Mouse (Mus musculus): ENCODE measurements around the gene Atf6b. TPM values are rescaled to one million over a fixed set of nuclear protein-coding genes. Genes with fewer than 3 reads are reported as not detected.

Atf6b gene
- polyA plus RNA-seq, 1 experiment from 2014 or later, result 103 TPM

GRCm38 (mm10) chr17:34643944-34644343, 3.0 kb upstream of the Atf6b start:
- Histone ChIP-seq H3K4me1 (peaks cover 51% of the 10 kb centered on the region), H3K27ac (replicated peaks) (peak overlapping the region; percentile 66; the same call in 1 of the 2 replicates)
- WGBS, result 87% methylated on average over 10 of the region's 10 CpGs

DNA sequence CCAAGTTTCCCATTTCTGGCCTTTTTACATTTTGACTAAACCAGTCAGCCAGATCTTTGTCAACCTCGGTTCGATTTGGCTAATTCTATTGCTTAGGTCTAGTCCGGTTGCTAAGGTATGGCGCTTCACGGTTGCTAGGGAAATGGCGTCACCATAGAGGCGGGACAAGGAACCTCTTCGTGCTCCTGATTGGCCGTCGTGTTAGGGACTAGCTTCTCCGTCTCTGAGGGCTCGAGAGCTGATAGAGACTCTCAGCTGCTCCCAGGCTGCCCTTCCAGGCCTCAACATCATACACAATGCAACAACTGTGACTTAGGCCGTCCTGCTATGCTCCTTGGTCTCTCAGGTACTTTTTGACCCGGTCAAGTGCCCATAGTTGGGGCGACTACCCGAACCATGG, 2.3 kb upstream of the Atf6b start, which contains the start of gene Fkbpl:
Fkbpl (plus strand) TSS at position 157 of the 400 bp plus-strand sequence.
- peaks cover 21% of the 10 kb centered on the region for H3K36me3 ChIP-seq (replicated peaks)
- H3K4me1 ChIP-seq, result peaks cover 53% of the 10 kb centered on the region
- WGBS, result under 1% methylated on average over 16 of the region's 16 CpGs
- peak; percentile 93 for DNase-seq (ENCODE audit: low spot score)
- peak within 1 kb of the TSS; percentile 99 for H3K4me3 ChIP-seq
- H3K9me3 ChIP-seq, result no peaks in the 10 kb centered on the region
- H3K27ac ChIP-seq (replicated peaks), result peak within 1 kb of the TSS; percentile 83
- H3K27me3 ChIP-seq (replicated peaks; ENCODE audit: low read depth, poor library complexity, severe bottlenecking), result no peaks in the 10 kb centered on the region

More at GRCm38 (mm10) chr17:34643944-34644343, 3.0 kb upstream of the Atf6b start:
- H3K4me3 ChIP-seq, result no peak overlapping the region
- H3K36me3 ChIP-seq (replicated peaks), result peaks cover 14% of the 10 kb centered on the region
- no peaks in the 10 kb centered on the region for H3K9me3 ChIP-seq
- no peak for DNase-seq (ENCODE audit: low spot score)
- no peaks in the 10 kb centered on the region for H3K27me3 ChIP-seq (replicated peaks; ENCODE audit: low read depth, poor library complexity, severe bottlenecking)

DNA sequence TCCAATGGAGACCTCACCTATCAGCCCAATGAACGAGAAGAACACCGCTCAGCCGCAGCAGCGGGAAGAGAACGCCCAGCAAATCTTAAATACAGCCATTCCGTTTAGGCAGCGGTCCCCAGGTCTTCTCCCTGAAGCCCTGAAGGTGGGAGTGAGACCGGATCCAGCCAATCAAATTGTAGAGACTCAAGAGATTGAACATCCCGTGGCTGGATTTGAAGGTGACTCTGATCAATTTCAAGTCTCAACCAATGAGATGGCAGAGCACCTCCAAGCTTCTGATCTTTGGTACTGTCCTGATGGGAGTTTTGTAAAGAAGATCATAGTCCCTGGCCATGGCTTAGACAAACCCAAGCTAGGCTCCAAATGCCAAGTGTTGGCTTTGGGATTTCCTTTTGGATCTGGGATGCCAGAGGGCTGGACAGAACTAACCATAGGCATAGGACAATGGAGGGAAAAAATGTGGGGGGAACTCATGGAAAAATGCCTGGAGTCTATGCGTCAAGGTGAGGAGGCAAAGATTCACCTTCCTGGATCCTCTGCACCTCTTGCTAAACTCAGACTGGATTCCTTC, 1.6 kb upstream of the Atf6b start:
- Histone ChIP-seq H3K27me3 (replicated peaks; ENCODE audit: low read depth, poor library complexity, severe bottlenecking) (no peaks in the 10 kb centered on the region), H3K36me3 (replicated peaks) (peaks cover 28% of the 10 kb centered on the region), H3K9me3 (no peaks in the 10 kb centered on the region), H3K4me1 (peaks cover 52% of the 10 kb centered on the region), H3K4me3 (peak overlapping the region; percentile 99), H3K27ac (replicated peaks) (peak overlapping the region; percentile 83)
- no peak for DNase-seq (ENCODE audit: low spot score)
- 47% methylated on average over 10 of the region's 10 CpGs for WGBS

DNA sequence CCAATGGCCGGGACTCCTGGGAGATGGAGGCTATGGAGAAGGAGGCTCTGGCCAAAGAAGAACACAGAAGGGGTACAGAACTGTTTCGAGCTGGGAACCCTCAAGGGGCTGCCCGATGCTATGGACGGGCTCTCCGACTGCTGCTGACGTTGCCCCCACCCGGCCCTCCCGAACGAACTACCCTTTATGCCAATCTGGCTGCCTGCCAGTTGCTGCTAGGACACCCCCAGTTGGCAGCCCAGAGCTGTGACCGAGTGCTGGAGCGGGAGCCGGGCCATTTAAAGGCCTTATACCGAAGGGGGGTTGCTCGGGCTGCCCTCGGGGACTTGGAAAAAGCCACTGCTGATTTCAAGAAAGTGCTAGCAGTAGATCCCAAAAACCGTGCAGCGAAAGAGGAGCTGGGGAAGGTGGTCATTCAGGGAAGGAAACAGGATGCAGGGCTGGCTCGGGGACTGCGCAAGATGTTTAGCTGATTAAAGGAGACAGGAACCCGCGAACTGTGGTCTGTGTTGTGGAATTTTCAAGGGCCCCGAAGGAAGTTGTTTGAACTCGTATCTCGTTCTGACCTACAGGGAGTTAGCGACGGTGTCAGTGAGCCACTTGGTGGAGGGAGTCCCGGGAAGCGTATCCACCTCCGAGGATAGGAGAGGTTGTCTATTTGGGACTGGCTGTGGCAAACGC, 975 bp upstream of the Atf6b start:
- 92% methylated on average over 30 of the region's 30 CpGs for WGBS
- peak overlapping the region; percentile 99 for H3K4me3 ChIP-seq

DNA sequence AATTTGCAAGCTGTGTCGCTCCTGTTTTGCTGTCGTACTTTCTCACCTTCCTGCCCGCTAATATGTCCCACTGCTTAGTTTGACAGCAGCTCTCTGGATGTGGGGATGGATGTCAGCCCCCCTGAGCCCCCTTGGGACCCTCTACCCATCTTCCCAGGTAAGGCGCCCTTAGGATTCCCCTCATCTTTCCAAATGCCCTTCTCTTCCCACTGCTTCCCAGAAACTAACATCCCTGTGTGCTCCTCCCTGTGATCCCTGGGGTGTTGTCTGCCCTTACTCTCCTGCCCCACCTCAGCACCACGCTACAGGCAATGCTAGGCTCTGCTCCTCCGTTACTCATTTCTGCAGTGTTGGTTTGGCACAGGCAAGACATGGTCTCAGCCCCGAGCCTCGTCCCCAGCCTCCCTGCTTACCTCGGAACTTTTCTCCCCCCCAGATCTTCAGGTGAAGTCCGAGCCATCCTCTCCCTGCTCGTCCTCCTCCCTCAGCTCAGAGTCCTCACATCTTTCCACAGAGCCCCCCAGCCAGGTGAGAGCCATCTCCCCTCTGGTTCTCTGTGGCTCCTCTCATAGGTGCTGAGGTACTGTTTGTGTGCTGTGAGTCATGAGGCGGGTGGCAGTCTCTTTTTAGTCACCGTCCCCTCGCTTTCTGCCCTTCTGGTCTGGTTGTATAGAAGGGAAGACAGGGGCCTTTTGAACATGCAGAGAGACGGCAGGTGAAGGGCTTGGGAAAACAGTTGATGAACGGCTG, 1.4 kb downstream of the Atf6b start:
- Histone ChIP-seq H3K36me3 (replicated peaks) (peaks cover 58% of the 10 kb centered on the region), H3K4me1 (peaks cover 39% of the 10 kb centered on the region), H3K4me3 (peak overlapping the region; percentile 99), H3K9me3 (no peaks in the 10 kb centered on the region), H3K27ac (replicated peaks) (no peak overlapping the region), H3K27me3 (replicated peaks; ENCODE audit: low read depth, poor library complexity, severe bottlenecking) (no peaks in the 10 kb centered on the region)
- DNase-seq (ENCODE audit: low spot score), result no peak
- WGBS, result 81% methylated on average over 16 of the region's 16 CpGs

More for the DNA sequence above, 975 bp upstream of the Atf6b start:
- no peak overlapping the region for H3K27ac ChIP-seq (replicated peaks)
- DNase-seq (ENCODE audit: low spot score), result no peak
- H3K4me1 ChIP-seq, result peaks cover 46% of the 10 kb centered on the region
- no peaks in the 10 kb centered on the region for H3K27me3 ChIP-seq (replicated peaks; ENCODE audit: low read depth, poor library complexity, severe bottlenecking)
- H3K9me3 ChIP-seq, result no peaks in the 10 kb centered on the region
- peaks cover 34% of the 10 kb centered on the region for H3K36me3 ChIP-seq (replicated peaks)

DNA sequence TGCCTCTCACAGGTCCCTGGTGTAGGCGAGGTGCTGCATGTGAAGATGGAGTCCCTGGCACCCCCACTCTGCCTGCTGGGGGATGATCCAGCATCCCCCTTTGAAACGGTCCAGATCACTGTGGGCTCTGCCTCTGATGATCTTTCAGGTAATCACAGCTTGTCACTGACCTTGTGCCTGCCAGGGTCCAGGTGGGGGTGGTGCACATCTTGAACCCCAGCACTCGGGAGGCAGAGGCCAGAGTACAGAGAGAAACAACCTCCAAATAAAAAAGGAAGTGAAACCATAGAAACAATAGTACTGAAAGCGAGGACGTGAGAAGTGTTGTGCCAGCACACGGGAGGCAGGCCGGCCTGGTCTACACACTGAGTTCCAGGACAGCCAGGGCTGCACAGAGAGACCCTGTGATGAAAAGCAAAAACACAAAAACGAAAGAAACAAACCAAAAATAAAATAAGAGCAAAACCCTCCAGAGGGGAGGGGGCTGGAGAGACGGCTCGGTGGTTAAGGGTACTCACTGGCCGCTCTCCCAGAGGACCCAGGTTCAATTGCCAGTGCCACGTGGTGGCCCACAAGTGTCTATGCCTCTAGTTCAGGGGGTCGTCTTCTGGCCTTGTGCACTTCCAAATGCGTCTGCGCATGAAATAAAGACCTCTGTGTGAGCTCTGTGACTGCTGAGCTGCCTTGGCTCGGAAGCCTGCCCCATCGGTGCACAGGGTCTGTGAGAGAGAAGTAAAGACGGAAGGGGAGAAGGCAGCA, 2.3 kb downstream of the Atf6b start:
- Histone ChIP-seq H3K27ac (replicated peaks) (0 out of 2 replicates have a peak overlapping the region, but pooled peaks have one; percentile 20), H3K9me3 (no peaks in the 10 kb centered on the region), H3K4me3 (0 out of 2 replicates have a peak overlapping the region, but pooled peaks have one; percentile 6), H3K4me1 (peaks cover 39% of the 10 kb centered on the region), H3K36me3 (replicated peaks) (peaks cover 68% of the 10 kb centered on the region), H3K27me3 (replicated peaks; ENCODE audit: low read depth, poor library complexity, severe bottlenecking) (no peaks in the 10 kb centered on the region)
- no peak for DNase-seq (ENCODE audit: low spot score)
- 89% methylated on average over 18 of the region's 18 CpGs for WGBS

- no peaks in the 10 kb centered on the region for H3K9me3 ChIP-seq
- peaks cover 78% of the 10 kb centered on the region for H3K36me3 ChIP-seq (replicated peaks)
- no peak for DNase-seq (ENCODE audit: low spot score)
- peaks cover 40% of the 10 kb centered on the region for H3K4me1 ChIP-seq
- H3K27me3 ChIP-seq (replicated peaks; ENCODE audit: low read depth, poor library complexity, severe bottlenecking), result no peaks in the 10 kb centered on the region
- no peak overlapping the region for H3K27ac ChIP-seq (replicated peaks)
- WGBS, result 91% methylated on average over 14 of the region's 14 CpGs
- no peak overlapping the region for H3K4me3 ChIP-seq
Observed at GRCm38 (mm10) chr17:34650781-34651180, 3.8 kb downstream of the Atf6b start.

DNA sequence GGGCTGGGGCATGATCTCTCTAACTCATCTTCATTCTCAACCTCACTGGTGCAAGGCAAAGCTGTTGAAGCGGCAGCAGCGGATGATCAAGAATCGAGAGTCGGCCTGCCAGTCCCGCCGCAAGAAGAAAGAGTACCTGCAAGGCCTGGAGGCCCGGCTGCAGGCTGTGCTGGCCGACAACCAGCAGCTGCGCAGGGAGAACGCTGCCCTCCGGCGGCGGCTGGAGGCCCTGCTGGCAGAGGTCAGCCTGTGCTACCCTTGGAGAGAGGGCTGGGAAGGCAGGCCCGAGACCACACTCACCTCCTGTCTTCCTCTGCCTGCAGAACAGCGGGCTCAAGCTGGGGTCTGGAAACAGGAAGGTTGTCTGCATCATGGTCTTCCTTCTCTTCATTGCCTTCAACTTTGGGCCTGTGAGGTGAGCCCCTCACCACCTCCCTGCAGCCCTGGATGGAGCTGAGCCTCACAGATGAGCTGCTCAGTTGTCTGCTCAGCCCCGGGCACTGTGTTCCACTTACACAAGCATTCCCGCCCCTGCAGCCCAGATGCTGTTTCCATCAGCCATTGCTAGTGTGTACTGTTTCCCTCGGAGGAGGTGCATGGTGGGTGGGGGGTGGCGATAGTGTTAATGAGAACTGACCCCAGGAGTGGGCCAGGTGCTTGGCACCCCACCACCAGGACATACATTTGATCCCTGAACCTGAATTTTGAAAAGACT, 4.7 kb downstream of the Atf6b start:
- H3K36me3 ChIP-seq (replicated peaks), result peaks cover 72% of the 10 kb centered on the region
- WGBS, result 57% methylated on average over 19 of the region's 19 CpGs

GRCm38 (mm10) chr17:34652546-34652945, 5.6 kb downstream of the Atf6b start:
- H3K27me3 ChIP-seq (replicated peaks; ENCODE audit: low read depth, poor library complexity, severe bottlenecking), result no peaks in the 10 kb centered on the region
- H3K27ac ChIP-seq (replicated peaks), result no peak overlapping the region
- peaks cover 72% of the 10 kb centered on the region for H3K36me3 ChIP-seq (replicated peaks)
- H3K9me3 ChIP-seq, result no peaks in the 10 kb centered on the region
- H3K4me3 ChIP-seq, result no peak overlapping the region
- WGBS, result 86% methylated on average over 10 of the region's 10 CpGs
- no peak for DNase-seq (ENCODE audit: low spot score)
- H3K4me1 ChIP-seq, result peaks cover 46% of the 10 kb centered on the region

More for the DNA sequence above, 4.7 kb downstream of the Atf6b start:
- DNase-seq (ENCODE audit: low spot score), result peak; percentile 63
- H3K27ac ChIP-seq (replicated peaks), result no peak overlapping the region
- peak overlapping the region; percentile 13; the same call in 1 of the 2 replicates for H3K4me3 ChIP-seq
- no peaks in the 10 kb centered on the region for H3K9me3 ChIP-seq
- no peaks in the 10 kb centered on the region for H3K27me3 ChIP-seq (replicated peaks; ENCODE audit: low read depth, poor library complexity, severe bottlenecking)
- peaks cover 41% of the 10 kb centered on the region for H3K4me1 ChIP-seq

- Histone ChIP-seq H3K4me3 (no peak overlapping the region), H3K27ac (replicated peaks) (no peak overlapping the region), H3K9me3 (no peaks in the 10 kb centered on the region), H3K4me1 (peaks cover 44% of the 10 kb centered on the region), H3K36me3 (replicated peaks) (peaks cover 72% of the 10 kb centered on the region), H3K27me3 (replicated peaks; ENCODE audit: low read depth, poor library complexity, severe bottlenecking) (no peaks in the 10 kb centered on the region)
- WGBS, result 93% methylated on average over 8 of the region's 8 CpGs
- no peak for DNase-seq (ENCODE audit: low spot score)
Observed at GRCm38 (mm10) chr17:34652985-34653384, 6.0 kb downstream of the Atf6b start.

- peak; percentile 62 for DNase-seq (ENCODE audit: low spot score)
- peaks cover 69% of the 10 kb centered on the region for H3K36me3 ChIP-seq (replicated peaks)
Observed at GRCm38 (mm10) chr17:34653746-34654285, 6.9 kb downstream of the Atf6b start.

More at GRCm38 (mm10) chr17:34653746-34654285, 6.9 kb downstream of the Atf6b start:
- Histone ChIP-seq H3K4me1 (peaks cover 36% of the 10 kb centered on the region), H3K9me3 (no peaks in the 10 kb centered on the region), H3K27ac (replicated peaks) (no peak overlapping the region), H3K27me3 (replicated peaks; ENCODE audit: low read depth, poor library complexity, severe bottlenecking) (peaks cover 3% of the 10 kb centered on the region; the same call in 1 of the 2 replicates), H3K4me3 (peak overlapping the region; percentile 2; the same call in 1 of the 2 replicates)
- WGBS, result 65% methylated on average over 9 of the region's 9 CpGs

All from embryonic facial prominence, embryonic 10.5 days (tissue).